Mouse (Mus musculus): Measurements from ENCODE around the gene Fgf15. TPM values are rescaled to one million over a fixed set of nuclear protein-coding genes. Genes with fewer than 3 reads are reported as not detected.

The Fgf15 gene
- polyA plus RNA-seq, 1 experiment from 2014 or later = 0.92 TPM

- H3K36me3 ChIP-seq (ENCODE audit: insufficient read depth, low read length) = peaks cover 52% of the 10 kb centered on the region
- no peaks in the 10 kb centered on the region for H3K27me3 ChIP-seq (ENCODE audit: insufficient read depth, low read length)
- peak; percentile 70 for TF ChIP-seq CTCF (IDR thresholded peaks at IDR 0.05; ENCODE audit: low read depth)
- 26% methylated on average over 3 of the region's 3 CpGs for WGBS
- no peak for ATAC-seq (replicated peaks; ENCODE audit: low FRiP score, low read depth)
- no peak overlapping the region for H3K4me2 ChIP-seq (ENCODE audit: low read length)
- H3K4me1 ChIP-seq (replicated peaks; ENCODE audit: insufficient read depth, low read length) = no peaks in the 10 kb centered on the region; the same call in 1 of the 2 replicates
- no peaks in the 10 kb centered on the region for H3K9me3 ChIP-seq (replicated peaks; ENCODE audit: low read length)
- peak; percentile 76 for DNase-seq (ENCODE audit: low spot score)
- H3K9ac ChIP-seq (ENCODE audit: low read depth, low read length) = no peak overlapping the region
- no peak overlapping the region for H3K4me3 ChIP-seq (replicated peaks; ENCODE audit: low read depth, low read length)
- no peak overlapping the region for H3K27ac ChIP-seq
These were observed 35.4 kb downstream of the Fgf15 start for GRCm38 (mm10) chr7:144931778-144932177.

- H3K36me3 ChIP-seq (ENCODE audit: insufficient read depth, low read length) = peaks cover 52% of the 10 kb centered on the region
- no peak for TF ChIP-seq CTCF (IDR thresholded peaks at IDR 0.05; ENCODE audit: low read depth)
- H3K9ac ChIP-seq (ENCODE audit: low read depth, low read length) = no peak overlapping the region
- H3K4me2 ChIP-seq (ENCODE audit: low read length) = no peak overlapping the region
- H3K4me3 ChIP-seq (replicated peaks; ENCODE audit: low read depth, low read length) = no peak overlapping the region
- no peak overlapping the region for H3K27ac ChIP-seq
- no peak for DNase-seq (ENCODE audit: low spot score)
- ATAC-seq (replicated peaks; ENCODE audit: low FRiP score, low read depth) = no peak
- no peaks in the 10 kb centered on the region for H3K27me3 ChIP-seq (ENCODE audit: insufficient read depth, low read length)
- WGBS = 67% methylated on average over 18 of the region's 18 CpGs
- H3K4me1 ChIP-seq (replicated peaks; ENCODE audit: insufficient read depth, low read length) = no peaks in the 10 kb centered on the region; the same call in 1 of the 2 replicates
- no peaks in the 10 kb centered on the region for H3K9me3 ChIP-seq (replicated peaks; ENCODE audit: low read length)
These were observed 36.1 kb downstream of the Fgf15 start for GRCm38 (mm10) chr7:144932389-144932937.

GRCm38 (mm10) chr7:144933336-144933735 lies 37.0 kb downstream of the Fgf15 start:
- DNase-seq (ENCODE audit: low spot score) (no peak), ATAC-seq (replicated peaks; ENCODE audit: low FRiP score, low read depth) (no peak)
- H3K4me2 ChIP-seq (ENCODE audit: low read length) = no peak overlapping the region
- no peaks in the 10 kb centered on the region; the same call in 1 of the 2 replicates for H3K4me1 ChIP-seq (replicated peaks; ENCODE audit: insufficient read depth, low read length)
- no peak overlapping the region for H3K9ac ChIP-seq (ENCODE audit: low read depth, low read length)
- no peak overlapping the region for H3K4me3 ChIP-seq (replicated peaks; ENCODE audit: low read depth, low read length)
- no peaks in the 10 kb centered on the region for H3K27me3 ChIP-seq (ENCODE audit: insufficient read depth, low read length)
- no peaks in the 10 kb centered on the region for H3K9me3 ChIP-seq (replicated peaks; ENCODE audit: low read length)
- H3K36me3 ChIP-seq (ENCODE audit: insufficient read depth, low read length) = peaks cover 52% of the 10 kb centered on the region
- 71% methylated on average over 3 of the region's 3 CpGs for WGBS
- H3K27ac ChIP-seq = no peak overlapping the region
- TF ChIP-seq CTCF (IDR thresholded peaks at IDR 0.05; ENCODE audit: low read depth) = no peak

GRCm38 (mm10) chr7:144933796-144934195 lies 37.5 kb downstream of the Fgf15 start:
- DNase-seq (ENCODE audit: low spot score) = no peak
- WGBS = 81% methylated on average over 8 of the region's 8 CpGs
- no peak for ATAC-seq (replicated peaks; ENCODE audit: low FRiP score, low read depth)
- H3K4me3 ChIP-seq (replicated peaks; ENCODE audit: low read depth, low read length) = no peak overlapping the region
- no peaks in the 10 kb centered on the region; the same call in 1 of the 2 replicates for H3K4me1 ChIP-seq (replicated peaks; ENCODE audit: insufficient read depth, low read length)
- TF ChIP-seq CTCF (IDR thresholded peaks at IDR 0.05; ENCODE audit: low read depth) = no peak
- no peaks in the 10 kb centered on the region for H3K9me3 ChIP-seq (replicated peaks; ENCODE audit: low read length)
- no peak overlapping the region for H3K9ac ChIP-seq (ENCODE audit: low read depth, low read length)
- peaks cover 52% of the 10 kb centered on the region for H3K36me3 ChIP-seq (ENCODE audit: insufficient read depth, low read length)
- H3K4me2 ChIP-seq (ENCODE audit: low read length) = no peak overlapping the region
- H3K27ac ChIP-seq = peak overlapping the region; percentile 13; the same call in 1 of the 2 replicates
- no peaks in the 10 kb centered on the region for H3K27me3 ChIP-seq (ENCODE audit: insufficient read depth, low read length)

- H3K27me3 ChIP-seq (ENCODE audit: insufficient read depth, low read length) = no peaks in the 10 kb centered on the region
- 0 out of 2 replicates have a peak overlapping the region, but pooled peaks have one; percentile 11 for H3K4me2 ChIP-seq (ENCODE audit: low read length)
- DNase-seq (ENCODE audit: low spot score) = no peak
- WGBS = 69% methylated on average over 5 of the region's 5 CpGs
- no peak for TF ChIP-seq CTCF (IDR thresholded peaks at IDR 0.05; ENCODE audit: low read depth)
- H3K9ac ChIP-seq (ENCODE audit: low read depth, low read length) = no peak overlapping the region
- no peak for ATAC-seq (replicated peaks; ENCODE audit: low FRiP score, low read depth)
- H3K4me1 ChIP-seq (replicated peaks; ENCODE audit: insufficient read depth, low read length) = peaks cover under 1% of the 10 kb centered on the region; the same call in 1 of the 2 replicates
- peaks cover 44% of the 10 kb centered on the region for H3K36me3 ChIP-seq (ENCODE audit: insufficient read depth, low read length)
- H3K4me3 ChIP-seq (replicated peaks; ENCODE audit: low read depth, low read length) = no peak overlapping the region
- no peak overlapping the region for H3K27ac ChIP-seq
- no peaks in the 10 kb centered on the region for H3K9me3 ChIP-seq (replicated peaks; ENCODE audit: low read length)
These were observed 38.6 kb downstream of the Fgf15 start for GRCm38 (mm10) chr7:144934901-144935300.

- Histone ChIP-seq H3K9ac (ENCODE audit: low read depth, low read length) (0 out of 2 replicates have a peak overlapping the region, but pooled peaks have one; percentile 0), H3K27me3 (ENCODE audit: insufficient read depth, low read length) (no peaks in the 10 kb centered on the region), H3K36me3 (ENCODE audit: insufficient read depth, low read length) (peaks cover 39% of the 10 kb centered on the region), H3K27ac (no peak overlapping the region), H3K4me3 (replicated peaks; ENCODE audit: low read depth, low read length) (no peak overlapping the region), H3K4me2 (ENCODE audit: low read length) (peak overlapping the region; percentile 99; the same call in 1 of the 2 replicates), H3K4me1 (replicated peaks; ENCODE audit: insufficient read depth, low read length) (peaks cover 4% of the 10 kb centered on the region; the same call in 1 of the 2 replicates), H3K9me3 (replicated peaks; ENCODE audit: low read length) (no peaks in the 10 kb centered on the region)
- TF ChIP-seq CTCF (IDR thresholded peaks at IDR 0.05; ENCODE audit: low read depth) = peak; percentile 66
- DNase-seq (ENCODE audit: low spot score) = peak; percentile 75
- ATAC-seq (replicated peaks; ENCODE audit: low FRiP score, low read depth) = no peak
- 52% methylated on average over 5 of the region's 5 CpGs for WGBS
These were observed 39.2 kb downstream of the Fgf15 start for GRCm38 (mm10) chr7:144935563-144935962.
